Mouse (Mus musculus) lung, embryonic 16.5 days (tissue): ENCODE measurements around the gene Trmt2b. TPM values are rescaled to one million over a fixed set of nuclear protein-coding genes. Genes with fewer than 3 reads are reported as not detected.

Source experiments
- polyA plus RNA-seq: library from polyadenylated mRNA; unstranded; fragments of >200 nt; fragmentation: Nextera tagmentation; extraction: Ambion mirVana; gene quantifications from 2 replicates; pipeline ENCODE4 v1.2.1, GENCODE M21; 2015

The Trmt2b gene
- polyA plus RNA-seq, 1 experiment from 2014 or later = 20.4 TPM

Other genes with a start within 250 kb of the Trmt2b start
- gene Cstf2, start 217.8 kb downstream of the Trmt2b start, polyA plus RNA-seq = 43.8 and 46.5 TPM in 2 replicates
- 0.35 and 0.38 TPM in 2 replicates for gene Xkrx, start 114.9 kb downstream of the Trmt2b start, polyA plus RNA-seq
- gene Arl13a, start 89.5 kb downstream of the Trmt2b start, polyA plus RNA-seq = not detected in 2 replicates
- 1.6 and 1.9 TPM in 2 replicates for gene Nox1, start 55.0 kb downstream of the Trmt2b start, polyA plus RNA-seq
- 3.6 and 4.4 TPM in 2 replicates for gene Tmem35a, start 18.2 kb upstream of the Trmt2b start, polyA plus RNA-seq
- gene Cenpi, start 31.1 kb upstream of the Trmt2b start, polyA plus RNA-seq = 29.5 and 34.5 TPM in 2 replicates
- 0.40 and 0.41 TPM in 2 replicates for gene Drp2, start 127.6 kb upstream of the Trmt2b start, polyA plus RNA-seq
- not detected in 2 replicates for gene Taf7l, start 199.5 kb upstream of the Trmt2b start, polyA plus RNA-seq